Mouse (Mus musculus): ENCODE measurements at regions not wholly inside any gene's neighbourhood (a gene's known extent, or its start where the extent isn't known, plus 50 kb on each side); places are given as distances from the start of the nearest gene placed in this dataset.

DNA sequence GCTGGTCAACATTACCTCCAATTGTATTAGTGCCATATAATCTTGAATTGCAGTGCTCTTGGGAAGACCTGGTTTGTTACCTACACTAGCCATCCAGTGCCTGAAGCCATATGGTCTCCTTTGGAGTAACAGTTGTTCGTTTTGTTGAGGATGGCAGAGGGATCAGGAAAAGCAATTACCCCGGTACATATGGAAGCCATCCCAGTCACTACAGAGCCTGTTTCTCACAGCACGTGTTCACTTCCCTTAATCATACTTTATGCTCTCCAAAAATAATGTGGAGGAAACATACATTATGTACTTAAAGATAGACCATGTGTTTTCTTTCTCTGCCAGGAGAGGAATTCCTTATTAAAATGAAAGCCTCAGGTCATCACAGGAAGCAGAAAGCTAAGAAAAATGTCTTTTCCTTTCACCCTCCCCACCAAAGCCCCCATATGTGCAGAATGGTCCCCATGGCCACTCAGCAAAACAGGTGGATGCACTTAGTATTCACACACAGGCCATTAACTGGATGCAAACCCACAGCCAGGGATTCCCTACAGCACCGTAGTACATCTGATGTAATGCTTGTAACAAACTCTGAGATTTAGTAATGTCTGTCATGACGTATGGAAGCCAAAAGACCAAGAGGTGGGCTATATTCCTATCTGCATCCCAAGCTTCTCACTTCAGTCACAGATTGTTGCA lies 397.4 kb upstream of the Mctp2 start:
- TF ChIP-seq CTCF (IDR thresholded peaks at IDR 0.05; ENCODE audit: low read depth, low read length) (no peak), POLR2A (IDR thresholded peaks at IDR 0.05; ENCODE audit: extremely low read depth, insufficient read depth, low read length) (no peak)
